Comparison of ENCODE assay signal across 26 mouse cellular contexts in genomic region chr14:113852988-113853387, GRCm38 (mm10).
"Had no signal": no experiment of that assay in that cellular context is flagged by ENCODE, and none has a peak within 500 bp of the region (broad histone marks: within the 10 kb centered on the region; RNA-seq: fewer than 3 reads in every experiment).

No protein-coding gene starts in this region.

- H3K27ac ChIP-seq: heart, embryonic 10.5 days; hindbrain, embryonic 10.5 days; hindbrain, embryonic 12.5 days; hindbrain, embryonic 14.5 days; kidney, embryonic 15.5 days; kidney, postnatal 0 days; limb, embryonic 10.5 days; limb, embryonic 12.5 days; liver, embryonic 12.5 days; liver, embryonic 14.5 days had no signal

- H3K27me3 ChIP-seq: heart, embryonic 12.5 days; hindbrain, embryonic 12.5 days; kidney, embryonic 15.5 days; limb, embryonic 12.5 days; liver, embryonic 12.5 days had no signal

- H3K4me2 ChIP-seq: heart, embryonic 12.5 days; hindbrain, embryonic 12.5 days; hindbrain, embryonic 14.5 days; kidney, embryonic 15.5 days; limb, embryonic 12.5 days; liver, embryonic 12.5 days had no signal

- H3K9ac ChIP-seq: heart, embryonic 12.5 days; hindbrain, embryonic 12.5 days; hindbrain, embryonic 14.5 days; kidney, embryonic 15.5 days; limb, embryonic 12.5 days; liver, embryonic 12.5 days; liver, embryonic 14.5 days had no signal

- DNase-seq: gastrocnemius, postnatal 10 days; gastrocnemius, postnatal 25 days; heart, adult 18-20 months; heart, postnatal 10 days; heart, postnatal 4 days; kidney, adult 11 months; kidney, adult 2 months; kidney, adult 9 months; kidney, postnatal 14 days; kidney, postnatal 36 days; layer of hippocampus, adult 9-11 months; layer of hippocampus, postnatal 36 days; liver had no signal

- H3K9me3 ChIP-seq: heart, embryonic 10.5 days; heart, embryonic 12.5 days; hindbrain, embryonic 10.5 days; hindbrain, embryonic 12.5 days; kidney, embryonic 15.5 days; limb, embryonic 10.5 days; limb, embryonic 12.5 days; liver, embryonic 12.5 days had no signal

- H3K4me3 ChIP-seq: heart, embryonic 10.5 days; heart, embryonic 12.5 days; hindbrain, embryonic 10.5 days; hindbrain, embryonic 12.5 days; kidney, embryonic 15.5 days; limb, embryonic 10.5 days; limb, embryonic 12.5 days; liver, embryonic 12.5 days had no signal

- H3K4me1 ChIP-seq: heart, embryonic 10.5 days; heart, embryonic 12.5 days; hindbrain, embryonic 10.5 days; hindbrain, embryonic 12.5 days; kidney, embryonic 15.5 days; limb, embryonic 10.5 days; limb, embryonic 12.5 days; liver, embryonic 12.5 days had no signal

- H3K36me3 ChIP-seq: heart, embryonic 10.5 days; heart, embryonic 12.5 days; hindbrain, embryonic 10.5 days; hindbrain, embryonic 12.5 days; kidney, embryonic 15.5 days; limb, embryonic 10.5 days; limb, embryonic 12.5 days; liver, embryonic 12.5 days had no signal

- ATAC-seq: hindbrain, embryonic 16.5 days; inflammation-experienced regulatory T-cells, adult 6 months; liver, embryonic 12.5 days had no signal
